14 mouse cellular contexts compared by ENCODE assay signal in genomic region chr11:51442599-51442998, GRCm38 (mm10).
"Had no signal": no experiment of that assay in that cellular context is flagged by ENCODE, and none has a peak within 500 bp of the region (broad histone marks: within the 10 kb centered on the region; RNA-seq: fewer than 3 reads in every experiment).

No protein-coding gene starts in this region.

- ATAC-seq: midbrain, embryonic 16.5 days had no signal

- H3K27ac ChIP-seq: neural tube, embryonic 12.5 days; stomach, embryonic 15.5 days; stomach, postnatal 0 days had no signal

- H3K9ac ChIP-seq: lung, embryonic 14.5 days; neural tube, embryonic 12.5 days; stomach, embryonic 15.5 days had no signal

- H3K4me3 ChIP-seq: neural tube, embryonic 12.5 days; stomach, embryonic 15.5 days had no signal

- H3K27me3 ChIP-seq: neural tube, embryonic 12.5 days; stomach, embryonic 15.5 days had no signal

- DNase-seq: lung, adult 18-20 months; lung, embryonic 14.5 days; lung, postnatal 10 days; lung, postnatal 4 days; midbrain, embryonic 14.5 days; right cerebral cortex, postnatal 14 days; thymus, adult 2 months; thymus, postnatal 25 days; thymus, postnatal 4 days had no signal

- H3K36me3 ChIP-seq: neural tube, embryonic 12.5 days; stomach, embryonic 15.5 days had no signal

- H3K9me3 ChIP-seq: neural tube, embryonic 12.5 days; stomach, embryonic 15.5 days had no signal

- H3K4me1 ChIP-seq: neural tube, embryonic 12.5 days; stomach, embryonic 15.5 days had no signal

- H3K4me2 ChIP-seq: lung, embryonic 14.5 days; midbrain, embryonic 11.5 days; neural tube, embryonic 12.5 days; stomach, embryonic 15.5 days had no signal
